Mouse (Mus musculus) hindbrain, postnatal 0 days (tissue): Measurements from ENCODE around the gene Hs6st3. TPM values are rescaled to one million over a fixed set of nuclear protein-coding genes. Genes with fewer than 3 reads are reported as not detected.

Source experiments
- ATAC-seq: fragments of 200-750 bp; cut with Nextera tagmentation; 2 replicates; pipeline ENCODE4 v1.8.0; 2017; ENCODE audit warnings: mild to moderate bottlenecking, moderate TSS enrichment, moderate library complexity
- DNase-seq: peaks from one replicate; pipeline ENCODE4 v3.0.0-alpha.2; 2015; ENCODE audit warnings: low spot score
- H3K27ac ChIP-seq: fragments of 300-500 bp; sonication (generic); 2 replicates; pipeline ENCODE4 v1.5.1; 2014; ENCODE audit warnings: mild to moderate bottlenecking
- H3K27me3 ChIP-seq: fragments of 300-500 bp; sonication (generic); 2 replicates; pipeline ENCODE4 v1.6.1; 2014; ENCODE audit warnings: low read length, mixed read lengths; ENCODE audit not compliant: insufficient read depth
- H3K36me3 ChIP-seq: fragments of 300-500 bp; sonication (generic); 2 replicates; pipeline ENCODE4 v1.6.1; 2014; ENCODE audit warnings: low read length, mixed read lengths; ENCODE audit not compliant: insufficient read depth
- H3K4me1 ChIP-seq: fragments of 300-500 bp; sonication (generic); 2 replicates; pipeline ENCODE4 v1.6.1; 2014; ENCODE audit warnings: antibody characterized with exemption, low read length, mixed read lengths; ENCODE audit not compliant: insufficient read depth
- H3K4me2 ChIP-seq: fragments of 300-500 bp; sonication (generic); 2 replicates; pipeline ENCODE4 v1.6.1; 2014; ENCODE audit warnings: low read depth, mild to moderate bottlenecking, low read length, moderate library complexity, mixed read lengths
- H3K4me3 ChIP-seq: fragments of 300-500 bp; sonication (generic); 2 replicates; pipeline ENCODE4 v1.5.1; 2014; ENCODE audit warnings: low read length
- H3K9ac ChIP-seq: fragments of 300-500 bp; sonication (generic); replicated peaks from 2 replicates; pipeline ENCODE4 v1.6.1; 2014; ENCODE audit warnings: mild to moderate bottlenecking, low read length, moderate library complexity, mixed read lengths
- H3K9me3 ChIP-seq: fragments of 300-500 bp; sonication (generic); 2 replicates; pipeline ENCODE4 v1.6.1; 2016; ENCODE audit warnings: low read length, mixed read lengths
- CTCF ChIP-seq: IDR thresholded peaks from 2 replicates; pipeline ENCODE4 v1.5.1; 2016; ENCODE audit warnings: antibody characterized with exemption, control low read depth, low read depth
- WGBS: fragments of 180-500 bp; shearing (Covaris S2); extraction: QIAGEN DNeasy Blood & Tissue Kit; methylation state at CpG from one replicate; pipeline ENCODE4 v1.1.7; 2014; 5-methylcytosine and 5-hydroxymethylcytosine counted together
- polyA plus RNA-seq: library from polyadenylated mRNA; unstranded; fragments of >200 nt; fragmentation: Nextera tagmentation; extraction: Ambion mirVana; gene quantifications from 2 replicates; pipeline ENCODE4 v1.2.1, GENCODE M21; 2015
- total RNA-seq: library from RNA; depleted of rRNA; stranded (reverse); fragments of >200 nt; gene quantifications from 2 replicates; pipeline ENCODE4 v1.2.3, GENCODE M21; 2014

The Hs6st3 gene
- total and polyA plus RNA-seq, 2 experiments from 2014 or later = 2.8 to 38.6 TPM

DNA sequence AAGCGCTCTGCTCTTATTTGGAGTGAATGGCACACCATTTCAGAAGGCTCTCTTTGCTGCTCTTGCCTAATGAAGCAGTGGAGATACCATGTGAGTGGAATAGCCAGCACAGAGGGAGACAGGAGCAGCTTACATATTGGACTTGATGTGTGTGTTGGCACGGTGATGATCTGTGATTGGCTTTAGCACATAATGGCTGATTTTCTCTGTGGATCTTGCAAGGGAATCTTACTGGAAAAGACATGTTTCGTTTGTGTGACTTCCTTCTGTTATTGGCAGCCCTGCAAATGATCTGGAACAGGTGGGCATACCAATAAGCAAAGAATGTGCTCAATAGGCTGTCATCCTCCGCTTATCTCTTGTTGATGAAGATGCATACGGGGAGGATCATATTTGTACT lies 326.2 kb downstream of the Hs6st3 start:
- WGBS = 70% methylated on average over 5 of the region's 5 CpGs
- DNase-seq = peak; percentile 12
- no peaks in the 10 kb centered on the region for H3K4me1 ChIP-seq
- no peaks in the 10 kb centered on the region for H3K36me3 ChIP-seq
- no peaks in the 10 kb centered on the region for H3K27me3 ChIP-seq
- H3K4me3 ChIP-seq = no peak overlapping the region
- H3K27ac ChIP-seq = no peak overlapping the region
- no peak for TF ChIP-seq CTCF
- H3K9me3 ChIP-seq = no peaks in the 10 kb centered on the region
- H3K9ac ChIP-seq = no peak overlapping the region
- no peak overlapping the region for H3K4me2 ChIP-seq
- ATAC-seq = no peak

DNA sequence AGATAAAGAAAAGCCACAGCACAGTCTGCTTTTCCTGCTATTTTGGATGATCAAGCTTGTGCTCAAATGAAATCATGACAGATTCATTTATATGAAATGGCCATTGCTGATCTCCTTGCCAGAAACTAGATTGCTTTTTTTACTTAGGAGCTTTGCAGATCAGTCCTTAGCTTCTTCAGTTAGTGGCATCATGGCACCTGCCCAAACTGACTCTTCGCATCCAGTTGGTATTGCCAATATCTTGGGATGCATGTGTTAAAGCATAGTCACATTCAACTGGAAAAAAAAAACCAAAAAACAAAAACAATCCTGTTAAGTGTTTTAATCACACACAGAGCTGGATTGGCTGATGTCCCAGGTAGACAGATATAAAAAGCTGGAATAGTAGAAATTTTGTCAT lies 326.7 kb downstream of the Hs6st3 start:
- H3K4me2 ChIP-seq = no peak overlapping the region
- no peak for DNase-seq
- TF ChIP-seq CTCF = no peak
- H3K36me3 ChIP-seq = no peaks in the 10 kb centered on the region
- no peak overlapping the region for H3K27ac ChIP-seq
- no peak for ATAC-seq
- 72% methylated on average over 1 of the region's 1 CpGs for WGBS
- no peaks in the 10 kb centered on the region for H3K9me3 ChIP-seq
- H3K4me3 ChIP-seq = no peak overlapping the region
- no peaks in the 10 kb centered on the region for H3K4me1 ChIP-seq
- H3K27me3 ChIP-seq = no peaks in the 10 kb centered on the region
- H3K9ac ChIP-seq = no peak overlapping the region

DNA sequence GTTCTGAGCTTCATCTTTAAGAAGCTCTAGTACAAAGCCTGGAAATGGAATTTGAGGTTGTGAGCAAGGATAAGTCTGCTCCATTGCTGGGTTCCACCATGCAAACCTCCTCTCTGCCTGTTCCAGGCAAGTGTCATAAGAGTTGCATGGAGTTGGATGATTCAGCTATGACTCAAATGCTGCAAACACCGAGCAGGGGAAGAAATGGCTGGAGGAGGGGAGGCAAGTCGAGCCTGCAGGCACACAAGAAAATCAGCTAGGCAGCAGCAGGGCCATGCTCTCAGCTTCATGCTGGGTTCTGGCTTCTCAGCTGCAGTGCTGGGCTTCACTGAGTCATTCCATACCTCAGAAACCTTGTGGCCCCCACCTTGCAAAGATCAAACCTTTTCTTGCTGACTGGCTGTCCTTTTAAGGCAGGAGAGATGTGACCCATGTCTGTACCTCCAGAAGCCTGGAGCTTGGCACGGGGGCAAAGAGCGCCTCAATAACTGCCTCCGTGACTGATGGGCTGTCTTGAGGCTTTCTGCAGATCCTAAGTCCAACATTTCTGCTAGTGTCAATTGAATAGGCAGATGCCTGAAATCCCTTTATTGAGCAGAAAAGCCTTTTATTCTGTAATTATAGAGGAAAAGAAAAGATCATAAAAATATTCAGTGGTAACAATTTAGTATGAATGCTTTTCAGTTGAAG lies 328.9 kb downstream of the Hs6st3 start:
- TF ChIP-seq CTCF = no peak
- Histone ChIP-seq H3K9ac (no peak overlapping the region), H3K4me1 (no peaks in the 10 kb centered on the region), H3K9me3 (no peaks in the 10 kb centered on the region), H3K4me3 (no peak overlapping the region), H3K27me3 (no peaks in the 10 kb centered on the region), H3K4me2 (no peak overlapping the region), H3K36me3 (no peaks in the 10 kb centered on the region), H3K27ac (no peak overlapping the region)
- ATAC-seq (no peak), DNase-seq (no peak)
- WGBS = 65% methylated on average over 5 of the region's 5 CpGs

DNA sequence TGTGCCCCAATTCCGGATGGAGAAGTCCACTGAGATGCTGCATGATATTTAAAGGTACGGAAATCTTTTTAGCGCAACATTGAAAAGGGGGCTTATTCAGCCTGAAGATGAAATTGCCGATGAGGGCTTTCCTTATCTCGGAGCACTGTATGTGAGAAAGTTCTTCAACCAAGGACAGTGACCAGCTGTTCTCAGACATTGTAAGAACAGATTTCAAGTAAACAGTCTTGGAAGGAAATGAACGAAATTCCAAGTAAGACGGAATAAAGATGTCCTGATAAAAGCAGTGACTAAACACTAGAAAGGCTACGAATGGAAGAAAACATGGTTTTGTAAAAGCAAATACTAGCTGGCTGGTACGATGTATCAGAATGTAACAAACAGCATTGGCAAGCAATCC lies 338.4 kb downstream of the Hs6st3 start:
- no peak for TF ChIP-seq CTCF
- H3K9ac ChIP-seq = no peak overlapping the region
- H3K4me1 ChIP-seq = no peaks in the 10 kb centered on the region
- H3K4me3 ChIP-seq = no peak overlapping the region
- no peaks in the 10 kb centered on the region for H3K36me3 ChIP-seq
- ATAC-seq (no peak), DNase-seq (no peak)
- H3K27ac ChIP-seq = no peak overlapping the region
- H3K9me3 ChIP-seq = no peaks in the 10 kb centered on the region
- H3K4me2 ChIP-seq = no peak overlapping the region
- WGBS = 91% methylated on average over 9 of the region's 9 CpGs
- H3K27me3 ChIP-seq = no peaks in the 10 kb centered on the region

DNA sequence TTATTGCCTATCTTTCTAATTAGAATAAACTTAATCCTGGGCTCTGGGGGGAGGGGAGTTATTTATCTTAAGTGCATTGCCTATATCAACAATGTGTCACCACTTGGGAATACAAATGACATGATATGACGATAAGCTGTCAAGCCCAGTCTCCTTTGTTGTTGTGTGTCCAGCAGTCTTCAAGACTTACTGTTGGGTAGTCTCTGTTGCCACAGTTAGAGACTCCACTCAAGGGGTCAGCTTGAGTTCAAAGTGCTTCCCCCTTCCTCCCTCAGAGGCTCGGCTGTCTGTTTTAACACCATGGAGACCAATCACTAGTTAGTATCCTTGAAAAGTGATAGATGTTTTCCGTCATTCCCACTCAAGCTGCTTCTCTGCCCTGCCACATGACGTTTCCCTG lies 339.7 kb downstream of the Hs6st3 start:
- Histone ChIP-seq H3K4me3 (no peak overlapping the region), H3K27me3 (no peaks in the 10 kb centered on the region), H3K9ac (no peak overlapping the region), H3K4me2 (no peak overlapping the region), H3K9me3 (no peaks in the 10 kb centered on the region), H3K27ac (no peak overlapping the region), H3K36me3 (no peaks in the 10 kb centered on the region), H3K4me1 (no peaks in the 10 kb centered on the region)
- 74% methylated on average over 4 of the region's 4 CpGs for WGBS
- ATAC-seq = no peak
- no peak for TF ChIP-seq CTCF
- DNase-seq = no peak

DNA sequence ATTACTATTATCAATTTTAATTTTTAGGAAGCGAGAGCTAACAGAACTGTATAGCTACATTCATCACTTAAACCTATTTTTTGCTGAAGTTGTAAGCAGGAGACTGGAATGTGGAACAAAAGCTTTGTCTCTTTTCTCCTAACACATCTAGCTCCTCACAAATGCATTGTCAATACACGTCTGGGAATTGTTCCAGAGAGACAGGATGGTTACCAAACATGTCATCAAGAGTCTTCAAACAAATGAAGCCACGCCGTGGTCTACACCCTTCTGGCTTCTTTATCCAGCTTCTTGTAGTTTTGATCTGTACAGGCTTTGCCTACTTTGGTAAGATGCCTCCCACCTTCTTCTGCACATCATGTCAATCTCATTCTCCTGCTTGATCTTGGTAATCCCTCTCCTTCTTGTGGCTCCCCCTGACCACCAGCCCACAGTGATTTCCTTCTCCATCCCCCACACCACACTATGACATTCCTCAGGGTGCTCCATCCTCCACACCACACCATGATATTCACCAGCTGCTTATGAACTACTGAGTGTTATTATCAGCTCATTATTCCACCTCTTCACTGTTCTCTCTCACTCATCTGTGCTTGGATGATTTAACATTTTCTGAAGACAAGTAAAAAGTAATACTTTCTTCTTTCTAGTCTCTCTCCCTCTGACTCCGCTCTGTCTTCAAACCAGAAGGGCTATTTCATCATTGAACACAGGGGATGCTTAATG lies 351.0 kb downstream of the Hs6st3 start:
- no peak for TF ChIP-seq CTCF
- H3K9ac ChIP-seq = no peak overlapping the region
- H3K4me3 ChIP-seq = no peak overlapping the region
- no peaks in the 10 kb centered on the region for H3K4me1 ChIP-seq
- ATAC-seq (no peak), DNase-seq (no peak)
- H3K27ac ChIP-seq = no peak overlapping the region
- H3K4me2 ChIP-seq = no peak overlapping the region
- H3K36me3 ChIP-seq = no peaks in the 10 kb centered on the region
- 72% methylated on average over 5 of the region's 5 CpGs for WGBS
- no peaks in the 10 kb centered on the region for H3K27me3 ChIP-seq
- no peaks in the 10 kb centered on the region for H3K9me3 ChIP-seq

DNA sequence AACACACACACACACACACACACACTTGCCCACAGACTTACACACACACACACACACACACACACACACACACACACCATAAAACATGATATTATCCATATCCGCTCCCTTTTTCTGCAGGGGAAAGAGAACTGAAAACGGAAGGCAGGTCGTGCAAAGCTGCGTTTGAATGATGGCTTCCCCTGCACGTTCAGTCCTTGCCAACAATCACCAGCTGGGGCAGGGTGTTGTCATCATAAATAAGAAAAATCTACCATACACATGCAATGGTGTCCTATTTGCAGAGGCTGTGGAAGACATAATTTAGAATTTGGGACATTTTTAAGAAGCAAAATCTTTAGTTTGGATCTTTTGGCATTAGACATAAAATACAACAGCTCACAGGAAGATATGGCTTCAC lies 382.5 kb downstream of the Hs6st3 start:
- H3K4me2 ChIP-seq = no peak overlapping the region
- peak; percentile 28 for DNase-seq
- 55% methylated on average over 5 of the region's 5 CpGs for WGBS

More for the DNA sequence above, 382.5 kb downstream of the Hs6st3 start:
- Histone ChIP-seq H3K4me3 (no peak overlapping the region), H3K27me3 (no peaks in the 10 kb centered on the region), H3K4me1 (no peaks in the 10 kb centered on the region), H3K9me3 (no peaks in the 10 kb centered on the region), H3K27ac (no peak overlapping the region), H3K9ac (no peak overlapping the region), H3K36me3 (no peaks in the 10 kb centered on the region)
- ATAC-seq = no peak
- TF ChIP-seq CTCF = no peak
